Mouse (Mus musculus): ENCODE results near the gene Lrrc32. TPM values are rescaled to one million over a fixed set of nuclear protein-coding genes. Genes with fewer than 3 reads are reported as not detected.
A peak's percentile ranks its signal among the peaks of the same experiment; 100 is the strongest.

The Lrrc32 gene
- total RNA-seq (2021) = 1 to 10 TPM; 7.4 to 8.8 TPM
- long read RNA-seq, experiment 1, full-length matches to known transcripts = 33 of 37 reads
- long read RNA-seq, experiment 1, partial matches to known transcripts = 0 of 37 reads
- long read RNA-seq, experiment 1, other reads (novel, unspliced or antisense) = 4 of 37 reads
- long read RNA-seq, experiment 2, full-length matches to known transcripts = 17 of 22 reads
- long read RNA-seq, experiment 2, partial matches to known transcripts = 0 of 22 reads
- long read RNA-seq, experiment 2, other reads (novel, unspliced or antisense) = 5 of 22 reads

DNA sequence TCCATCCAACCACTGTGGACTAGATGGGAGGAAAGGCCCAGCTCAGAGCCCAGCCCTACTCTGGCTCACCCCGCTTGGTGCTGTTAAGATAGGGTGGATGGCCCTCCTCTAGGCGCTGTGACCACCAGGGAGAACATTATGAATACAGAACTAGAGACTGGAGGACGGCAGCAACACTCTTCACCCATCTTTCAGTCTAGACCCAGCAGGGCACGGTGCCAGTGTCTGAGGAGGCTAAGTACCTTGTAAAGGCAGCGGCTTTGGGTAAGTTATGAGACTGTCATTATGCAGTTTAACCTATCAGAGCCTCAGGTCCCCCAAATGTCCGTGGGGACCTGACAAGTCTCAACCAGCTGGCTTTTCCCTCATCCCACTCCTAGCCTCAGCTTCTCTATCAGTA is at the start of gene Lrrc32:
TSS of gene Lrrc32 (plus strand) at position 153 of the 400 bp plus-strand sequence.
- DNase-seq = no peak

DNA sequence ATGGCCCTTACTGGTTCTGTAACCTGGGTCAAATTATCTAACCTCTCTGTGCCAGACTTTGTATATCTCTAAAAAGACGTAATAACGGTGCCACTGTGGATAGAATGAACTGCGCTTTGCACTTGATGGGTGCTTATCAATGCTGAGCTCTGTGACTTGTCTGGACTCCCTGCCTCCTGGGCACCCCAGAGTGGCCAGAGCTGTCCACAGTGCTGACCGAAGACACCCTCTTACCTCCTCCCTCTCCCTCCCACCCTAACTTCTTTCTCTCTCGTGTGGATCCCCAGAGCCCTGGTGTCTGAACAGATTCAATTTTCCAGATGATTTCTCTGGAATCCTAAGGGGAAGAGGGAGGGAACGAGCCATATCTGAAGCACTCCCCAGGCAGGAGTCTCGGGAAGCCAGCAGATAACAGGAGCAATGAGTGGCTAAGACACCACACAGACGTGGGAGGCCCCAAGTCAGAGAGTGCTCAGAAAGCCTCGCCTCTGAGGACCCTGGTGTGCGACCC is 49.1 kb upstream of the Lrrc32 start, which contains the start of gene Gucy2d:
TSS of gene Gucy2d (plus strand) at position 461 of the 511 bp plus-strand sequence.
- no peak for DNase-seq

DNA sequence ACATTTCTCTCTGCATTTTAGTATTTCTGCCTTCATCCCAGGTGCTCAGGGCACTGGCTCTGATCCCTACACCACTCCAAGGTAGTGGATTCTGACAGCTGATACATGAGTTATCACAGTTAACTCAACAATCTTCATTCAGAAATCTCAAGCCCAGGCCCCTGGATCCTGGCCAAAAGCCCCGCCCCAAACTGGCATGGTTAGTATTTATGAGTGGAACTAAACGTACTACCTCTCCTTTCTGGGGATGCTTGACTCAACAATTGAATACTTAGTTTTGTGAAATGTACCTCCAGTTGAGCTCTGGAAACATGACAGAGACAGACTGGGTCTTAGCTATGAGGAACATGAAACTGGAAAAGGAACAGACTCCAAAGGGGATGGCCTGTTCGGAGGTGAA is 42.2 kb upstream of the Lrrc32 start:
- DNase-seq = no peak

DNA sequence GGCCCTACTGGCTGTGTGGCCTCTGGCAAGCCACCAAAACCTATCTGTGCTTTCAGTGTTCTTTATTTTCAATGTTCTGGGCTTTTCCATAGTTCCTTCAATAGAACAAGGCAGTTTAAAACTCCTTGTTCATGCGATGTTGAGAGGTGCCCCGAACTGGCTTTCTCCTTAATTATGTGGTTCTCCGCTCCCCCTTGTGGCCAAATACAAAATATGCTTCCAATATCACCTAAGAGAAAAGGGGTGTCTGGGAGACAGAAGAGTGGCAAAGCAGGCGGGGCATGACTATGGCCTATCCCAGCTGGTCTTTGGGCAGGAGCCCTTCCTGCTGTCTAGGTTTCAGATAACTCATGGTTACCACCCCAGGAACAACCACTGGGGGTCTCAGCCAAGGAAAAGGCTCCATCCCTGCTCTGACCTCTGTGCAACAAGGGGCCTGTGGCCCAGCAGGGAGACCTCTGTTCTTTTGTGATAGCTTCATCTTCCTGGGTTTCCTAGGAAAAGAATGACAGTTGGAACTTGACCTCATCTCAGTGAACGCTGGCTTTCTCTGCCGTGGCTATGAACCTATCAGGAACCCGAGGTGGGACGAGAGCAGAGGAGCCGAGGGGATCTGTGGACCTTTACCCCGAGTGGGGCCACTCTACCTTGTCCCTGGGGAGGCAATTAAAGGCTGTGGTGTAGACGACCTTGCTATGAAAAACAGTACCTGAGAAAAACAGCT is 41.3 kb upstream of the Lrrc32 start:
- no peak for DNase-seq

DNA sequence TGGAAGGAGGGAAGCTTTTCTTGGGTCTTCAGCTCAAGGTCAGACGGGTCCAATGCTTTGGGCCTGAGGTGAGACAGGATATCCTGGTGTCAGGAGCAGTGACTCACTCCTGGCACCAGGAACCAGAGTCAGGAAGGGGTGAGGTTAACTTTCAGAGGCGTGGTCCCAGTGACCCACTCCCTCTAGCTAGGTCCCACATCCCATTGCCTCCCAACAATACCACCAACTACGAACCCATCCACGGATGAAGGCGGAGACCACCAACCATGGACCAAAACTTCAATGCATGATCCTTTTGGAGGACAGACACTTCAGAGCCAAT is 40.8 kb upstream of the Lrrc32 start:
- no peak for DNase-seq

DNA sequence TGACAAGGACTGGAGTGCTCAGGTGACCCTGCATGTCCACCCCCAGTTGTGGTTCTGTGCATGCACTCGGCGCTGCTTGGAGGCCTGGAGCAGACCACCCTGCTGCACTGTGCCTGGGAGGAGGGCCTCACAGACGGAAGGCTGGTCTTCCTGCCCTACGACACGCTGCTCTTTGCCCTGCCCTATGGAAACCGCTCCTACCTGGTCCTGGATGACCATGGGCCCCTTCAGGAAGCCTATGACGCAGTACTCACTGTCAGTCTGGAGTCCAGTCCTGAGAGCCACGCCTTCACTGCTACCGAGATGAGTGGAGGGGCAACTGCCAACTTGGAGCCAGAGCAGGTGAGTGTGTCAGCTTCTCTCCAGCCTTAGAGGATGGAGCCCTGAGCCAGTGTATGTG is 39.4 kb upstream of the Lrrc32 start:
- DNase-seq = no peak

DNA sequence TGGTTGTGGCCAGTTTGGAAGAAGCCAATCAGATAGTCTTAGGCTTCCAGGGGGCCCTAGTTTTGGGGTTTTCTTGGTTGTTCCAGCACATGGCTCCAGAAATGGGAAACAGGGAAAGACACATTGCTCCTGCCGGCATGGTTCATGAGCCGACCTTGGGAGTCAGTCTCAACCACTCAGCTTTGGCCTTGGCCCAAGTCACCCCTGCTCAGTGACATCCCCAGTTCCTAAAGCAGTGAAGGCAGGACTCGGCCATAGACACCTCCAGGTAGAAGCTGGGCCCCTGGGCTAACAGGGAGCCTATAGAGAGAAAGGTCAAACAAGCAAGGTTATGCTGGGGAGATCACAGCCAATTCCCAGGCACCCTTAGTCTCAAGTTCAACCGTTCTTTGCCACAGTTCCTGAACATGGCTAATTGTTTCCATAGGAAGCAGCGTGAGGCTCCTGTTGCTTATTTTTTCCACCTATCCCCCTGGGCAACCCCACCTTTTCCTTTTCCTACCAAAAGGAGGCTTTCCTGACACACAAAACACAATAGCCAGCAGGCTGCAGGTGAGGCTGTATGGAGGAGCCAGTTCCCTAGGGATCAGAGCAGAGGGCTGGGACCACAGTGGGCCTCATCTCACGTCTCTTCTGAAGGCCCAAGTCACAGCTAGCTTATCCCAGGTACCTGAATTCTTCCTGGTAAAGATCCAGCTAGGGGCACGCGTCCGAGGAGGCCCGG is 34.5 kb upstream of the Lrrc32 start:
- no peak for DNase-seq

DNA sequence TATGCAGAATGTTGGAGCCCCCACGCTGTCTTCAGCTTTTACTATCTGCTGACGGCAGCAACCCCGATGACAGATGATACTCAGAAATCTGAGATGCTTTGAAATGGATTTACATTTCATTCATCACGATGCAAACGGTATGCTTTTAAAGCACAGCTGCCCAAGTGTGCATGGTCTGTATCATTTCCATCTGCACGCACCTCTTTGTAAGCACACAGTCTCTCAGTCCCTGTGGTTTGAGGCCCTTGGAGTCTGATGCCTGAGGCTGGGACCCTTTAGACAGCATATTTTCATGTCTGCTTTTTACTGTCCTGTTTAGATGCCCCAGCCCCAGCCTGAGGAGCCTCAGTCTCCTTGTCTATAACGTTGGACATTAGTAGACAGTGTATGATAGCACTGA is 28.8 kb upstream of the Lrrc32 start:
- DNase-seq = no peak

DNA sequence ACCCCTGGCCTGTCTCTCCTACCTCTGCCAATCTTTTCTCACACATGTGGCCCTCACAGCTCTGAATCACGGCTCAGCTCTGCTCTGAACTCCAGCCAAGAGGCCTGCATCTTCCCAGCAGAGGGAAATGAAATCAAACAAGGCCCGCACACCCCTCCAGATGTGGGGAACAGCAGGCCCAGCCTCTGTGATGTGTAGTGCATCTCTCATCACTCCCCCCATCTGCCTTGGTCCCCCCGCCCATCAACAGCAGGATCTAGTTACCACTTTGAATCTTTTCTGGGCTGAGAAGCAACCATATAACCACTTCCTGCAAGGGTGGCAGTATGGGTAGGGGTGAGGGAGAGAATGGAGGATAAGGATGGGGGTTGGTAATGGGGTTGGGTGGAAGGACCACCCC is 20.0 kb upstream of the Lrrc32 start:
- DNase-seq = no peak

DNA sequence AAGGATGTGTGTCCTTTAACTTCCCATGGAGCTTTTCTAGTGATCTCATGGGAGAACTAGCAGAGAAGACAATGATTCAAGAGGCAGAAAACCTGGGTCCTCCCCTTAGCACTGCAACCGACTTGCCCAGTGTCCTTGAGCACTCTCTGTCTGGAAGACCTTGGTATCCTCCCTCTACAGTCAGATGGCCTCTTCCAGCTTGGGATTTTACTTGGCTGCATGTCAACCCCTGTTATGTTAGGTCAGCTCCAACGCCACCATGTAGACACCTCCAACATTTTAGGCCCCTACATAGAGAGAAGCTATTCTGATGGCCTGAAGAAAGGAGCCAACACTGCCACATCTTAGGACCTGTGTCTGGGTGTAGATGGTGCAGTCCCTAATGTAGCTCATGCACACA is 16.6 kb upstream of the Lrrc32 start:
- DNase-seq = no peak

DNA sequence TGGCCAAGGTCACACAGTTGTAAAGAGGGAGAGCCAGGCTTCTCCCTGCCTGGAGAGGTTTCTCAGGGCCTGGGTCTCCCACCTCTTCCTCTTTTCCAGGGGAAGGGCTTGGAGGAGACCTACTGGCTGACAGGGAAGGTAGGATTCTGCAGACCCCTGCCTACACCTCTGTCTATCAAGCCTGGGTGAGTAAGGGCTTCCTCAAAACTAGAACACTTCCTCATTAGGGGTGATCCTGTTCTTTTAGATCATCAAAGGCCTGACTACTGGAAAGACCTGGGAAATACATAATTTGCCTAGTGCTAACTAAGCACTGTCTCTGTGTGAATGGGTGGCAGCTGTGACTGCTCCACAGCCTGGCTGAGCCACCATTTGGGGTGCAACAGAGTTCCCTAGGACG is 14.5 kb upstream of the Lrrc32 start:
- DNase-seq = no peak

DNA sequence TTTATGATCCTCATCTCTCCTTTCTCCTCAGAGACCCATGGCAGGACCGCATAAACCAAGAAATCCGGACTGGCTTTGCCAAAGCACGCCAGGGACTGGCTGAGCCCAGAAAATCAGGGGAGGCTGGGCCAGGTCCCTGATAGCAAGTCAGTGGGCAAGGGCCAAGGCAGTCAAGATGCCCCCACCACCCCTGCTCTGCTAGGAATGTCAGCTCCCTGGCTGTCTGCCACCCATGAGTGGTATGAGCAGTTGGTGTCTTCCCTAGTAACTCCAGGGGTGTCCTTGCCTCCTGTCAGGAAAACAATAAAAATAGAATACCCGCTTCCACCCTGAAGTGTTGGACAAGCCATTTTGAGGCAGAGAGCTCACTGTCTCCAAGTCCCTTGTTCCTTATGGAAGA is 11.9 kb upstream of the Lrrc32 start:
- peak; percentile 65 for DNase-seq

DNA sequence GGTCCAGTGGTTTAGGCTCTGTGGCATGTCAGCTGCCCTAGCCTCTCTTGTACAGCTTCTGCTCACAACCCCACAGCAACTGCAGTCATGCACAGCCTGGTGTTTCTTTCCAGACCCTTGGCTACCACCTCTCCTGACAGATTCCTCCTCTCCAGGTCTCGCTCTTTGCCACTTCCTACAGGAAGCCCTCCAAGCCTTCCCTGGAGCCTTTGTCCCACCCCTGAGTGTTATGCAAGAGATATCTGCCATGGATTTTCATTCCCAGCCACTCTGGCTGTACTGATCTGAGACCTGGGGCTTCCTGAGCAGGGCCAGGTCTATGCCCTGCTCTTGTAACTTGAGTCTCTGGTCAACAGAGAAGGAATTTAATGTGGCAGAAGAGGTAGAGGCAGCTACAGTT is 8.6 kb upstream of the Lrrc32 start:
- no peak for DNase-seq

DNA sequence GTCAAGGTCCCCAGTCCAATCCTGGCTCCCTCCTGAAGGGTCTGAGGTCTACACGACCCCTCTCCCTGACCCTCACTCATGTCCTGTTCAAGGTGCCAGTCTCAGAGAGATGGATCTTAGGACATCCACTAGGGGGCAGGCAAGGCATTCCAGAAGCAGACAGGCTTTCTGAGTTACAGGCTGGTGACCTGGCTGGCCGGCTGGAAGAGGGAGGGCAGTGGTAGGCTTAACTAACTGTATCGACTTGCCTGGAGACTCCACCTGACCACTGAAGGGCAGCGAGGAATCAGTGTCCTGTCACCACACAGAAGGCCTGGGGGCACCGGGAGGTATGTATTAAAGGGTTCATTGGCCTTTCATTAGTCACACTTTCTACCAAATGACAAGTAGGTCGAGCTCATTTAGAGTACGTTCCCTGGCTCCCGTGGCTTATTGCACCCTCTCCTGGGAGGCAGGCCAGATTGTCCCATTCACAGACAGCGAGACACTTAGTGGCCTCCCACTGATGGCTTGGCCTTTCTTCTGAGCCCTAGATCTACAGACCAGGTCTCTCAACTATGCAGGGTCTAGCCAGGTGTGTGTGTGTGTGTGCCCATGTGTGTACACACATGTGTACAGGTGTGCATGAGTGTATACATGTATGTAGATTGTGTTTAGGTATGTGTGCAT is 7.9 kb upstream of the Lrrc32 start:
- DNase-seq = peak; percentile 80

DNA sequence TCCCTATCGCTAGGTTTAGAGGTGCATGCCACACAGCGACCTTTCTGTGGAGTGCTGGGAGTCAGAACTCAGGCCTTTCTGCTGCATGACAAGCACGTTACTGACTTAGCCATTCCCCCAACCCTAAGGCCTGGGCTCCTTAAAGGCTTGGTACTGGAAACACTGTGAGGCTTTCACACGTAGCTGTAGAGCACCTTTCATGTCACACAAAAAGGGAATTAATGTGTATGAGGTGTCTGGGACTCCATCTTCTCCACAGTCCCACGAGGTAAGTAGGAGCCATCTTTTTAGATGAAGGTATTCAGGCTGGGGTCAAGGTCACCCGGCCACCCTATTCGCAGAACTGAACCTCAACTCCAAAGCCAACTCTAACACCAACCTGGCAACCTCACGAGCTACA is 7.2 kb upstream of the Lrrc32 start:
- no peak for DNase-seq

DNA sequence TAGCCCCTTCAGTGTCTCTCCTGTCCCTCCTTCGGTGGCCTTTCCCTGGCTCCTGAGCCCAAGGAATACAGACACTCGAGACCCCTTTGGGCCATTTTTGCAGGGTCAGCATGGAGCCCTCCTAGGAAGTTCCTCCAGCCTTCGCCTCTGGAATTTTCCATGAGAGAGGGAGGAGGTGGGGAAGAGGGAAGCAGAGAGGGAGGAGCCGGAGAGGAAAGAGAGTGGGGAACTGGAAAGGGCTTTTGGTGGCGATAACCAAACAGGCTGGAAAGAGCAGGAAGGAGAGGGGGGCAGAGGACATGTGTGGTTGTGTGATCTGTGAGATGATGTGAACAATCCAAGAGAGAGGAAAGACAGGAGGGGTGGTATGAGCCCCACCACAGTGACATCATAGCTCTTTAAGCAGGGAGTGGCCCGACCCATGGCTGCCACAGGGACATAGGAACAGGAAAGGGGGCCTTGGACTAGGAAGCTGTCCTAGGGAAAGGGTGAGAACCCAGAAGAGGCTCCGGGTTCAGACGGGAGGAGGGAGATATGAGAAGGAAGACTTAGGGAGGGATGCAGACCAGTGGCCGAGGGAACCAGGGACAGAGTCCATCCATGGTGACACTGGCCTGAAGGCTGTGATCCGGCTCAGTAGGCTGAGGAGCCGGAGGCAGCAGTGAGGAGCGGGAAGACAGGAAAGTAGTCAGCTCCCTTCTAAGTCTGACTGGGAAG is 6.4 kb upstream of the Lrrc32 start:
- no peak for DNase-seq

DNA sequence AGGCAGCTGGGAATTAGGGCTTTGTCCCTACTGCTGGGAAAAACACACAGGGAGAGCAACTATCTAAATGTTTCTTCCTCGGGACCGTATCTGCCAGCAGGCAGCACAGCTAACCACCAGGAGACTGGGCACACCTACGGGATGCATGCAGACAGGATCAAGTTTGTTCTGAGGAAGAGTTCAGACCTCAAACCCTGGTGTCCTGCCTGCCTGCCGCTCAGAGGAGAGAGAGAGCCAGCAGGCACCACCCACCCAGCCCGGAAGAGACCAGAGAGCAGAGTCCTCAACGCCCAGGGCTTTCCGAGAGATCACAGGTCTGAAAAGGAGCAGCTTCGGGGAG is 5.8 kb upstream of the Lrrc32 start:
- DNase-seq = no peak

DNA sequence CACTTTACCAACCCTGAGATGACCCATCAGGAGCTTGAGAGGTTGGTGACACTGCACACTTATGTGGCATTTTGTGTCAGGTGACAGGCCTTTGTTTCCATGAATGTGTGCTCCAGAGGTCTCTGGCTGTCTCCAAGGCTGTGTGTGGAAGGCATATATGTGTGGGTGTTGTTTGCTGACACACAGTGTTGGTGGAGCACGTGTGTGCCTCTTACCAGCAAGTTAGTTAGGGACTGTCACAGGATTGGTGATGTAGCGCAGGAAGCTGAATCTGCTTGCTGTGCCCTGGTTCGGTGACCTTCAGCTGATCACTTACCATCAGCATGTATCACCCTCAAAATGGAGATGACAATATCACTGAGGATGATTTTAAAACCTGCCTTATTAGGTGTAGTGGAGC is 4.2 kb upstream of the Lrrc32 start:
- DNase-seq = no peak

DNA sequence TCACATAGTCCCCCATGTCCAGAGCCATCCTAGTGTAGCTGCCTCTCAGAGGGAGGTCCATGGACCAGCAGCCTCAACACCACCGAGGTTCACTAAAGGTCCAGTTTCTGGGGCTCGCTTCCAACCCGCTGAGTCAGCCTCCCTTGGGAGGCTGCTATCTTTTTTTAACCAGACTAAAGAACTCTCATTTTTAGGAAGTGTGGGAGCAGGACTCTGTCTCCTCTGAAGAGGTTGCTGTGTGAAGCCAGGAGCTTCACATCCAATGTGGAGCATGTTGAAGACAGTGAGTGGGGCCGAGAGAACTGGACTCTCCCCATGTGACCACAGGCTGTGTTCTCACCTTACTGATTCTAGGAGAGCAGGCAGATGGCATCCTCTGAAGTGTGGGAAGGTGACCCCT is 3.6 kb upstream of the Lrrc32 start:
- no peak for DNase-seq

DNA sequence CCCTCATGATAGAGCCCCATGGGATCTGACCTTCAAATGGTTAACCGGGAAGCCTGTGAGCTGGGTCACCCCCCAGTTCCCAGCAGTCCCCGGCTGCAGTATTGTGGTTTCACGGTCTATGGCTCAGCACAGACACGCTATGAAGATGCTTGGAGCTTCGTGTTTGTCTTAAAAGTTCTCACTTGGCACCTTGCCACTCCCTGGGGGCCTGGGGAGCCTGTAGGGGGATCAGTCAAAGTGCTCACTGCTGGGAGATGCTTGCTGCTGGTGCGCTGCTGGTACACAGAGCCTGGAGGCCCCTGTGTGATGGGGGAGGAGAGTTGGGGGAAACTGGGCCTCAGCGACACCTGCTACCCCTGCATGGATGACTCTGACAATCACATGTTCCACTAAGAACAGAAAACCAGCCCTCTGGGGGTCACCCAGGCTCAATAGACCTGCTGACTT is 2.6 kb upstream of the Lrrc32 start:
- no peak for DNase-seq

DNA sequence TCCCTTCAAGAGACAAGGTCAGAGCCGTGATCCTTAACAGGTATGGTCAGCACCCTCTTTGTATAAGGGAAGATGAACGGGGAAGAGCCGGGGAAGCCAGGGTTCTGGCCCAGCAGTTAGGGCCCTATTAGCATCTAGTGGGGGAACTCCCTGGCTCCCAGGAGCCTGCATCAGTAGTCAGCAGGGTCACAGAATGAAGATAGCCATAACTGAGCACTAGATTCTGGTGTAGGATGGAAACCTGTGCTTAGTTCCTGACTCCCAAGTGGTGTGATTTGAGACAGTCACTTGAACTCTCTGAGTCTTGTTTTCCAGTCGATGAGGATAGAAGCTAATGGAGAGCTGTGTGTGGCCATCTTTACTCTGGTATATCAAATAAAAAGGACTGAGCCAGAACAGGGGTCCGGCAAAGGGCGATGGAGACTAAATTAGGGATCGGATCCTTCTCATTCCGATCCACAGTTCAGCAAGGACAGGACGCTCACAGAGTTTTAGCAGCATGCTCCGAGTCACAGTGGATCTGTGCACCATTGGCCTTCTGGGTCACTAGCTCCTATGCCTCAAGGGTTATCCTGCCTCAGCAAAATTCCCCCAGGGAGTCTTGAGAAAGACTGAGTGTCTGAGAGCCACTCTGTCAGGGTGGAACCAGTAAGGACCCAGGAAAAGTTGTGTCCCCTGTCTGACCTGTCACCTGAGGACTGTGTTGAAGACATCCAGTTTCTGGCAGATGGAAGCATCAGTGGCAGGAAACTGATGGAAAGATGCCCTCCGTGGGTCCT is 1.7 kb upstream of the Lrrc32 start:
- no peak for DNase-seq

All from gastrocnemius, postnatal 10 days (tissue).